Mouse (Mus musculus): Measurements from ENCODE around the gene Smyd1. TPM values are rescaled to one million over a fixed set of nuclear protein-coding genes. Genes with fewer than 3 reads are reported as not detected.
"Not testable (repeated sequence)": the region's sequence is repeated elsewhere in the genome, so short reads cannot be mapped to it uniquely, and the experiment has no call there.

Smyd1 gene
- total RNA-seq, 2 experiments from 2014 or later = 292 to 319 TPM

DNA sequence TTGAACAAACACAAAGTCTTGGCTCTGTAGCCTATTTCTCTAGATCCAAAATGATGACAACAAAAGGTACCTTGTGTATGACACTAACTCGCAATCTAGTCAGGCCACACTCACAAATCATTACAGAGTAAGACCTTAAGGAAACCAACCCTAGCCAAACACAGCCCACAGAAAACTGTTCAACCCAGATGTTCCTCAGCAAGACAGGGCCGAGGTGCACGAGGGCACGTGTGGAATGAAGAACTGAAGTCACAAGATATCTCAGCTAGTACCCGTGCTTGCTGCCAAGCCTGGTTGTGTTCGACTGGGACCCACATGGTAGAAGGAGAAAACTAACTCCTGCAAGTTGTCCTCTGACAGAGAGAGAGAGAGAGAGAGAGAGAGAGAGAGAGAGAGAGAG lies 7.8 kb upstream of the Smyd1 start:
- DNase-seq = no peak

DNA sequence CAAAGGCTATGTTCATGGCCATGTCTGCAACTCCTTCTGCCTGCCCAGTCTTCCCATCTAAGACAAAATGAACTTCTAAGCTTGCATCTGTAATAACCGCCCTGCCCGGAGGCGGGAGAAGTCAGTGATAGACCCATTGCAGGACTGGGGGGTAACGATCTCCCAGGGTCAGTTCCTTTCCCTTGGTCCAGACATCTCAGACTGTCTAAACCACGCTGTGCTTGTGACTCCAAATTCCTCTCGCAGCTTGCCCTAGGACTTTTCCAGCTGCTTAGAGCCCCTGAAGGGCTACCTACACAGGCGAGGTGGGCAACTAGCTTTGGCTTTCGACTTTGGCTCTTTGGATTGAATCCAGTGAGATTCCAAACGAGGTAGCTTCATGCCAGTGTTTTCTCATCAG lies 2.8 kb upstream of the Smyd1 start:
- DNase-seq = no peak

DNA sequence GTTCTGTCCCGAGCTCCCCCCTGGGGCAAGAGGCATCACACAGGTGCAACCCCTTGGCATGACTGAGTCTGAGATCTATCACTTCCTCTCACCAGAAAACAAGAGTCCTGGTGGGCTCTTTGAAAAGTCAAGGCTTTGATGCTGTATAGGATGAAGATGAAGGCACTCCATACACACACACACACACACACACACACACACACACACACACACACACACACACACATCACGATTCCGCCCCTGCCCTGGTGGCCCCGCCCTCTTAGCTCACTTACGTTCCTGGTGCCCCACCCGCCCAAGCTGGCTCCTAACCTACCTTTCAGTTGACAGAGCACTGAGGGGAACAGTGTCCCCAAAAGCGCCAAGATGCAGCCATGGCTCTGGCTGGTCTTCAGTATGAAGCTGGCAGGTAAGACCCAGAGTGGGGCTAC lies 473 bp upstream of the Smyd1 start, which contains the start of gene Cd8b1:
TSS of gene Cd8b1 (plus strand) at position 298 of the 431 bp plus-strand sequence.
- DNase-seq = peak; percentile 29

DNA sequence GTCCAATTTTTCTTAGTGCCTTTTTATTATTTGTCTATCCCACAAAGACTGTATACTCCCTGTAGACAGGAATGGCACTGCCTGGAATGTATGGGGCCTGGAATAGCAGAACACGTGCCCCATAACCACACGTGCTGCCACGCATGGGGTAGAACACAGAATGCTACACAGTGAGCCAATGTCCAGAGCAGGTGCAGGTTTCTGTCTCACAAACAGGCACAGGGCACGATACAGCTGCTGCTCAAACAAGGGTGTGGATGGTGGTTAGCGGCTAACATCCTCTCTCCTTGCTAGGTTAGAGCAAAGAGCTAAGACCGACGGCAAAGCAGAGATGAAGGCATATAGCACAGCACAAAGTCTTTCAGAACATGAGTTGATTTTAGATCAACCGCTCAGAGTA lies 14.5 kb downstream of the Smyd1 start:
- DNase-seq = no peak

DNA sequence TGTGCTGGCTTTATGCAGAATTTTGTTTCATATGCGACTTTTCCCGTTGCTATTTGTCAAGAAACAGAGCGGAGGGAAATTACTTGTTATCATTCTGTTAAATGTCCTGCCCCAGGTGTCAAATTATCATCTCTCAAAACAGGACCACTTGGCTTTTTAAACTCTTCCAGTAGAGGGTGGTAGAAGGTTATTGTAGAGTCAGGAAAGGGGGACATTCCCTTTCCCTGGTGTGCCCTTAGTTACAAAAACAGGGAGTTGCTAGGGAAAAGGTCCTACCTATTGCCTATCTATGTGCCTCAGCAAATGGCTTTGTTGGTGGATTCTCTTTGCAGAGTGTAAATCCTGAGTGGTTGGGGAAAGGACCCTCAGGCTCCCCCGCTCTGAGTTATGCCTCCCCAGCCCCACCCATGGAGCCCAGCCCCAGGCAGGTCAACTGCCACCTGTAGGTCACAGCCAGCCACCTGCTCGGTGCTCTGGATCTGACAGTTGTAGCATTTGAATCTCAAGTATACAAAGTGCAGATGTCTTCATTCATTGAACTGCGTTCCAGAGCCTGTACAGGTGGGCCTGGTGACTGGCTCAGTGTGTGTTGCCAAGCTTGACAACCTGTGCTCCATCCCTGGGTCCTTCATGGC lies 19.8 kb downstream of the Smyd1 start:
- DNase-seq = peak; percentile 31

DNA sequence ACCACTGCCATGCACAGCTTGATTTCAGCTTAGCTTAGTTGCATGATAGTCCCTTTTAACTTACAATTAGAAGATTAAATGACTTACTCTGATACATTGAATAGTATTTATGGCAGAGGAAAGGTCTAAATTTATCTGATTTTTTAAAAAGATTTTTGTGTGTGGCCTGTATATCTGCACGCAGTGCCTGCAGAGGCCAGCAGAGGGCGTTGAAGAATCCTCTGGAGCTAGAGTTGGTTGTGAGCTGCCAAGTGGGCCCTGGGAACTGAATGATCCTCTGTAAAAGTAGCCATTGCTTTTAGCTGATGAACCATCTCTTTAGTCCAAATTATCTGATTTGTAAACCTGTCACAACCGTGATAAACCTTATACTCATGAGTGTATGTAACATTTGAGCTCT lies 23.3 kb downstream of the Smyd1 start:
- no peak for DNase-seq

DNA sequence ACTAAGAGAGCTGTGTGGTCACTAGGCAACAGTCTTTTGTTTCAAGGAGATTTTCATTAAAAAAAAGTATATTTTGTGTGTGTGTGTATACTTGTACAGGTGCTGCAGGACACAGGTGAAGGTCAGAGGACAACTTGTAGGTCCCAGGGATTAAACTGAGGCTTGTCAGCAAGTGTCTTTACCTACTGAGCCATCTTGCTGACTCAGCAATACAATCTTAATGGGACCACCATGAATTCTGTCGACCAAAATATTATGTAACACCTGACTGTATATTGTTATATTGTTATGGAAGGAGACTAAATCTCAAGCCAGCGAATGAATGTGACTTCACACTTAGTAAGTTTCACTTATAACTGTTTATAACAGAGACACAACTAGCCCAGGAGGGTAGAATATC lies 24.0 kb downstream of the Smyd1 start:
- DNase-seq = no peak

DNA sequence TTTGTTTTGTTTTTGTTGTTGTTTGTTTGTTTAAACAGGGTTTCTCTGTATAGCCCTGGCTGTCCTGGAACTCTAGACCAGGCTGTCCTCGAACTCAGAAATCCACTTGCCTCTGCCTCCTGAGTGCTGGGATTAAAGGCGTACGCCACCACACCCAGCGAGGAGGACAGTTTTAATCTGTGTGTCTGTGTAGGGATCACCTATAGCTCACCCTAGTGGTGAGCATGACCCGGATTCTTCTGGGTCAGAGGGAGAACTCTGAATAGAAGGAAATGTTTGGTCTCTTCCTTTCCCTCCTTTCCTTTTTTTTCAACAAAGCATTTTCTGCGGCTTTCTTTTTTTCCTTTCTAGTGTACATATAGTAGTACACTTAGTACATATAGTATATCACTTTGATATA lies 26.7 kb downstream of the Smyd1 start:
- no peak for DNase-seq

DNA sequence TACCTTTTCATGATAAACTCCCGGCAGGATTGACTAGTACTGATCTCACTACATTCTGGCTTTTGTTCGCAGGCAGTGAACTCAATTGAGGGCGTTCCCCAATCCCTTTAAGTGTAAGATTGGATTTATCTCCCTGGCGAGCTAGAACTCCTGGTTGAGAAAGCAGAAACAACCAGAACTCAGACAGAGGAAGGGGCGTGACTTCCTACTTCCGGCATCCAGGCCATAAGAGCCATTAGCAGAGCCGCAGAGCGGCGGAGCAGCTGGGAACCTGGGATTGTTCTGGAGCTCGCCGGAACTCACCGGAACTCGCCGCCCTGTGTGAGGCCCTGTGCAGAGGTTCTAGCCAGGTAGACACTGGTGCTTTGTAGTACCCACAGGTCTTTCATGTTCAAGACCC lies 28.5 kb downstream of the Smyd1 start:
- DNase-seq = no peak

DNA sequence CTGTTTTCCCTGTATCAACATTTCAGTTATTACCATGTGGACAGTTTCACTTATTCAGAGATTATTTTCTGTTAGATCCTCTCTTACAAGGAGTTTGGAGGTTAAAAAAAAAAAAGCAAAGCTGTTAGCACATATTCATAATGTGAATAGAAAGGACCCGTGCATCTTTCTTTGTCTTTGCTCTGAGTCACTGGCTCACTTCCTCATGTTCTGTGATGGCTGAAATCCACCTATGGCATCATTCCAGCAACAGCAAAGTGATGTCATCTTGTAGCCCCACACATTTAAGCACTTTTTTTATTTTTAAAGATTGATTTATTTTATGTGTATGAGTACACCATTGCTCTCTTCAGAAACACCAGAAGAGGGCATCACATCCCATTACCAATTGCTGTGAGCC lies 42.6 kb downstream of the Smyd1 start:
- DNase-seq = no peak

DNA sequence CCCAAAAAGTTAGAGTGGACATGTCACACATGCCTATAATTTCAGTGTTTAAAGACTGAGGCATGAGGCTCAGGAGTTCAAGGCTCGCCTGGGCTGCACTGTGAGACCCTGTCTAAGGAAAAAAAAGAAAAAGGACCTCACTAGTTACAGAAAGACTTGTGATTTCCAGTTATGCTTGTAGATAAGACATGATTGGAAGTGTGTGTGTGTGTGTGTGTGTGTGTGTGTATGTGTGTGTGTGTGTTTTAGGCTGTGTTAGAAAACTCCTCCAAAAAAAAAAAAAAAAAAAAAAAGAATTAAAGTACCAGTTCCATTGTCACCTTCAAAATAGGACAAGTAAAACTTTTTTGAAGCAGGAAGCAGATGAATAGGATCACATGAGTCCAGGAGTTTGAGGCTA lies 47.4 kb downstream of the Smyd1 start:
- no peak for DNase-seq

DNA sequence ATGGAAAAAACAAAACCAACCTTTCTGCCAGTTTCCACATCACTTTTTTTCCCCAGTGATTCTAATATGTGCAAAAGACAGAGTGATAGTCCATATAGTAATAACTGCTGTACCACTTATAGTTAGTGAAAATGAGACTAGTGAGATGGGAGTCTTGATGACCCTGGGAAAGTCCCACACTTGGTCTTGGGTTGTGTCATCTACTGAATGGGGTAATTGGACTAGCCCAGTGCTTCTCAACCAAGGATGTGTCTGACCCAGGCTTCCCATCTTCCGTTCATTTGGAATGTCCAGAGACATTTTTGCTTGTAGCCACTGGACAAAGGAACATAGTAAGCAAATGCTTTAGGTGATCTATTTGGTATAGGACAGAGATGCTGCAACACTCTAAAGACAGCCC lies 48.3 kb downstream of the Smyd1 start:
- no peak for DNase-seq

DNA sequence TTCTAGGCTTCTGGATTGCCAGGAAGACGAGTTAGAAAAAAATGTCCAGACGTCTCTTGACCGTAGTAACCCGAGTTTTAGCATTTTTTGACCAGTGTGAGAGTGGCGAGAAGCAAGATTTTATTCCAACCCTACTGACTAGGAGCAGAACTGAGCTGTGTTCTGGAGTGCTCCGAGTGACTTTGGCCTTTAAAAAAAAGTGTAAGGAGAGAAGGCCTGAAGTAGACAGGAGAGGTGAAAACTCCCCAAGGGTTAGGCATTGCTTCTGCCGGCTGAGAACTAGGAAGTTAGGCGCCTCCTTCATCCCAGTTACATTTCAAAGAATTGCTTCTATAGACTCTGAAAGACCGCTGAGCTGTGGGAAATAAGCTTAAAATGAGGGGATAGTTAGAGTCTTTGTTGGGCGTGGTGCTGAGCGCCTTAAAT lies 49.7 kb downstream of the Smyd1 start:
- DNase-seq = no peak

DNA sequence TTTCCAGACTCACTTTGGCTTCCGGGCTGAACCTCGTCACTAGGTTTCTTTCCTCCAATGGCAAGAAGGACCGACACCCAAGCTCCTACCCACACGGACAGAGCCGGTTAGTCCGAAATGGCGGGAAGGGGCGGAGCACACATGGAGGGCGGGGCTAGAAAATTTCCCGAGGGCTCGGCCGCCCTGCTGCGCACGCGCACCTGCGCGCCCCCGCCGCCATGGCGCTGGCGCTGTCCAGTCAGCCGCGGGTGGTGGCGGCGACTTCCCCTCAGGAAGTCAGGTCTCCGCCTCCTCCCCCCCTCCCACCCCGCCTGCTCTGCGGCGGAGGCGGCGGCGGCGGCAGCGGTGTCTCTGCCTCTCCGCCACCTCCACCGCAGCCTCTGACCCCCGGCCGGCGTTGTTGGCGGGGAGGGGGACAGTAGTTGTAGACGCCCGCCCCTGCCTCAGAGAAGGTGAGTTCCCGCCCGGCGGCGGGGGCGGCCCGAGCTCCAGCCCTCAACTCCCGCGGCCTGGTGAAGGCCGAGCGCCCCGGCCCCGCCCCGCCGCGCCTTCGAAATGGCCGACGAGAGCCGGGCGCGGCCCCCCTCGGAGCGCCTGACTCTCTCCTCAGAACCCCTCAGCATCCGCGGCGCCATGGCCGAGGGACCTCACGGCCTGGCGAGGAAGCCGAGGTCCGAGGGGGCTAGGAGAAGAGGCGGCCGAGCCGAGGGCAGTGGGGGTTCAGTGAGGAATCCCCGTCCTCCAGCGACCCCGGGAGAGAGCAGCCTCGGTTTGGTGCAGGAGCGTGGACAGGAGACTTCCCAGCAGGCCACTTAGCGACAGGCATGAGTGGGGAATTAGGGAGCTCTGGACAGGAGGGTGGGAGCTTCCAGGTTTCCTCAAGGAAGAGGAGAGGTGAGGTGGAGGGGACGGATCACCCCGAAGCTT lies 50.4 kb downstream of the Smyd1 start, which contains the start of gene Krcc1:
TSS of gene Krcc1 (plus strand) at position 289 of the 927 bp plus-strand sequence.
- DNase-seq = peak; percentile 98

DNA sequence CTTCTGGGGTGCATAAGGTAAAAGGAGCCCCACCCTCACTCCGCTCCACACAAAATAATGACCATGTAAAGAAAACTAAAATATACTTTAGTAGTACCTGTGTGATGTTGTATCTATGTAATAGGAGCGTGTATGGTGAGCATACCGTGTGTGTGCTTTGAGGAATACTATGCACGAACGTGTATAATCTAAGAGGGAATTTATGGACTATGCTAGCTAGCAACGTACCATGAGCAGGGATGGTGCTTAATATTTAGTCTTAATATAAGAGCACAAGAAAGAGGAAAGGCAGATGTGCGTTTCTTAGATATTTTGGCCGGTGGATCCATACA lies 51.0 kb downstream of the Smyd1 start:
- DNase-seq = no peak

DNA sequence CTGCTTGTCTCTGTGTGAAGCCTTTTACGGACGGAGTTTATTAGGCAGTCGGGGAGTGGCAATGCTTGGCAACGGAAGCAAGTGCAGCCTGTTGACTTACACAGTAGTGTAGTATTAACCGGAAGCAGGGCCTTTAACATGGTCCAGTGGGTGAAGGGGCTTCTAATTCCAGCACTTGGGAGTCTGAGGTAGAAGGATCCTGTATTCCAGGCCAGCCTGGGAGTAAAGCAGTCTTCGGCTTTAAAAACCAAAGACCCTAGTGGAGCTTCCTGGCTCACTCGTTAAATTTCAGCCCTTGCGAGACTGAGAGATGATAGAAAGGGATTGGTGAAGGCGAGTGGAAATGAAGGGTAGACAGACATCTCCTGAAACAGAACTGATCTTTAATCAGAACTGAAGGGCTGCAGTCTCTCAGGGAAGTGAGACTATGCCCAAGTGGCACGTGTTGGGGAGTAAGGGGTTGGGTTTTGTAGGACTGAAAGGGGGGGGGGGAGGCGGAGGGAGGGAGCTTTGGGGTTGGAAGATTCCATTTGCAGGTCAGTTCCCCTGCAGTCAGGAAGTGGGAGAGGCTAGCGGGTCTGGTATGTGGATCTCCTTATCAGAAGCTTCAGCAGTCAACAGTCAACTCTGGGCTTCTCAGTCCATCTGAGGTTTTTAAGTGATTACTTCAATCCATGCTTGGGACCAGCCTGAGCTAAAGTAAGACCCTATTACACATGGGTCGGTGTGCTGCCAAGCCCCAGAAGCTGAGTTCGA lies 51.6 kb downstream of the Smyd1 start:
- no peak for DNase-seq

DNA sequence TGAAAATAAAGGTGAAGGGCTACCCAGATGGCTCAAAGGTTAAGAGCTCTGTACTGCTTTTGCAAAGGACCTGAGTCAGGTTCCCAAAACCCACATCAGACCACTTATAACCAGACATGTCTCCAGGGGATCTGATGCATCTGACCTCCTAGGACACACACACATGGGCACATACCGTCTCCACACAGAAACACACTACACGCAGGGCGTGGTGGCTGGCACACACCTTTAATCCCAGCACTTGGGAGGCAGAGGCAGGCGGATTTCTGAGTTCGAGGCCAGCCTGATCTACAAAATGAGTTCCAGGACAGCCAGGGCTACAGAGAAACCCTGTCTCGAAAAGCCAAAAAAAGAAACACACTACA lies 52.4 kb downstream of the Smyd1 start:
- DNase-seq = not testable (repeated sequence)

DNA sequence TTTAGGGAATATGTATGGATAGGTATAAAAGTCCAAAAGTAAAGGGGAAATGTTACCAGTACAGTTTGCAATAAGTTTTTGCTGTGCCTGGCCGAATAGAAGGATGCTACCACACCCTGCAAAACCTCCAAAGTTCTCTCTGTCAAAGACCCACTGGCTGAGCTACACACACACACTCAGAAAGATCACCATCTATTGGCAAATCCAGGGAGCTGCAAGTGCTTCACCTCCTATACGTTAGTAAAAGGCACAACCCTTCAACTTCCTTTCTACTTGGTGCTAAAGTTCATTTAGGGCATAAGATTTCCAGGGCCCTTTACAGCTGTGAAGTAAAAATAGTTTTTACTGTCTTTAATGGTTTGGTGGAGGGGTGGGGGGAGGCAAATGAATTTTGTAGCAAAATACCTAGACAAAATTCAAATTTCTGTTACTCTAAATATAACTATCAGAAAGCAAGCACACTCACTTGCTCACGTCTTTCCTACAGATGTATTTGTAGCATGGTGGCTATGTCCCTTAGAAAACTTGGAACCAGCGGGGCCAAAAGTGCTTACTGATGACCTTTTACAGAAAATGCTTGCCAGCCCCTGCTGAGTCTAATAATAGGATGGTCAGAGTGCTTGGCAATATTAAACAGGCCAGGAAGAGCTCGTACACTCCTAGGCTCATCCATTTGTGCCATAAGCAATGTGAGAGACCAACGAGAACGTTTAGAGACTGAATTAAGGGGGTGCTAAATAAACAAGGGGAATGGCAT lies 52.9 kb downstream of the Smyd1 start:
- peak; percentile 42 for DNase-seq

DNA sequence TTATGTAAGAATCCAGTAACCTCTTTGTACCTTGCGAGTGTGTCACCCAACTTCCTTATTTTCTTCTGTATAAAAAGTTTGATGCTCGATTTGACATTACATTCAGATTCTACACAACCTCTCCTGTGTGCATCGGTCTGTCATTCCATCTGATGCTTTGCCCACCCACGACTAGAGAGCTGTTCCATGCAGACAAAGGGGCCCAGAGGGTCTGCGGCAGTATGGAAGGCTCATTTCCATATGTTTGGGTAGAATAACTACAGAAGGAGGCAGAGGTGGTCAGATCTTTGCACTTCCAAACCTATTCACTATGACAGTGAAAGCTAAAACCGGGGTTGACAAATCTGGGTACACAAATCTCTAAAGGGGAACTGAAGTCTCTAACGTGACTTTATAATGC lies 54.4 kb downstream of the Smyd1 start:
- DNase-seq = not testable (repeated sequence)

DNA sequence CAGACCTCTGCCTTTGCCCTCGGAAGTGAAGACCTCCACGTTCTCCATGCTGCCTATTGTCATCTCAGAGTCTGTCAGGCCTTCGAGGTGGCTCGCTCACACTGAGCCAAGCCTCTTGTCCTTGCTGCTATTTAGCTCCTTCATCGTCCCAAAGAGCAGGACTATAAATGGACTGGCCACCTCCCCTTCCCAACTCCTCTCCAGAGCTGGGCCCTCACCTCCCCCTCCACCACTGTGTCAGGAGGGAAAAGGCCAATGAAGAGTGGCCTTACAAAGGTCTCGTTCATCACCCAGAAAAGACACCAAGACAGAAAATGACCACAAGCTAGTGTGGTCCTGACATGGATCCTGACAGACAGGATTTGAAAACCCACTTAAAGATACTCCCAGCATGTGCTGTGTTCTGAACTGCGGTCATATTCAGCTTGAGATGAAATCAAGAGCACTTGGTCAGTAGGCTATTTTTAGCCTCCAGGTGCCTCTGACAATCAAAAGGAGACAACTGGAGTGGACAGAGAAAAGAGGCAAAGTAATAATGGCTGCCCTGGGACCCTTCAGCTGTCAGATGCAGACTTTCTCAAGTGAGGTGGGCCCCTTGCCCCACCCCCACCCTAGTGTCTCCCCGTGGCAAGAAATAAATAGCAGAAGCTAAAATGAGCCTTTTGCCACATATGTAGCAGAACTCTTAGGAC lies 59.7 kb downstream of the Smyd1 start:
- DNase-seq = peak; percentile 38

DNA sequence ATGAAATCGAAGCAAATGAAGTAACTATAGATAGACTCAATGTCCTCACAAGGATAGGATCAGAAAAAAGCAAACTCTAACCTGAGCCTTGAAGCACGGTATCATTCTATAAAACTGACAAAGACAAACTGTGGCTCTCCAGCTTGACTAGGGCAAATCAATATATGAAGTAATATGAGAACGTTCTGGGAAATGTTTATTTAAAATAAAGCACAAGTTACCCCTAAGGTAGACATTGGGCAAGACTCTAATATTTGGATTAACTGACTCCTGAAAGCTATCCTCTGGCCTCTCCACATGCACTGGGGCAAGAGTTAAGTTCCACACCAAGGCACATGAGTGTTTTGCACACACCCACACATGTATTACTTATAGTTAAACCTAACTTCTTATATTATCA lies 61.0 kb downstream of the Smyd1 start:
- DNase-seq = no peak
